In genomic region chr12:8673974-8674306, GRCm38 (mm10) we compare ENCODE assay signal across 8 mouse cellular contexts. TPM values are rescaled to one million over a fixed set of nuclear protein-coding genes. Genes with fewer than 3 reads are reported as not detected.
A peak's percentile ranks its signal among the peaks of the same experiment; 100 is the strongest.
DNase-seq lines count a peak whose midpoint lies in the region; ATAC-seq lines count a peak whose summit lies in the region.

TSS of gene Pum2 (plus strand) at chr12:8674134.

- H3K36me3 ChIP-seq in forebrain, embryonic 11.5 days (ENCODE audit: control insufficient read depth, insufficient read depth, low read length) = no peaks in the 10 kb centered on the region
- H3K36me3 ChIP-seq in heart, embryonic 16.5 days (ENCODE audit: control insufficient read depth, insufficient read depth) = no peaks in the 10 kb centered on the region
- H3K36me3 ChIP-seq in liver, embryonic 15.5 days (replicated peaks) = peaks cover 9% of the 10 kb centered on the region; the same call in 1 of the 2 replicates
- no peaks in the 10 kb centered on the region for H3K36me3 ChIP-seq in neural tube, embryonic 12.5 days

- H3K27ac ChIP-seq in forebrain, embryonic 11.5 days (ENCODE audit: low read depth, low read length) = peak within 1 kb of the TSS; percentile 98
- H3K27ac ChIP-seq in heart, embryonic 16.5 days (ENCODE audit: low read length) = peak within 1 kb of the TSS; percentile 99
- peak within 1 kb of the TSS; percentile 96 for H3K27ac ChIP-seq in liver, embryonic 15.5 days (replicated peaks)
- H3K27ac ChIP-seq in neural tube, embryonic 12.5 days = peak within 1 kb of the TSS; percentile 98

- DNase-seq in CD8-positive naive resting alpha-beta T cell, adult 2 months (ENCODE audit: low read depth in 2 of 2, low spot score in 2 of 2) = peak; percentile 88 to 89
- peak; percentile 73 for DNase-seq in c-Kit-positive CD71-negative TER-119-negative erythroid progenitor cells, embryonic 14.5 days (ENCODE audit: low read depth)
- peak; percentile 98 for DNase-seq in forebrain, embryonic 11.5 days (ENCODE audit: low spot score)
- peak; percentile 93 to 95 for DNase-seq in kidney, postnatal 36 days
- DNase-seq in telencephalon, adult 2 months (ENCODE audit: low read depth, low spot score) = peak; percentile 64

- no peaks in the 10 kb centered on the region for H3K9me3 ChIP-seq in forebrain, embryonic 11.5 days (ENCODE audit: control insufficient read depth, low read length)
- H3K9me3 ChIP-seq in heart, embryonic 16.5 days (replicated peaks; ENCODE audit: control insufficient read depth, low read length) = peaks cover 7% of the 10 kb centered on the region; the same call in 1 of the 2 replicates
- no peaks in the 10 kb centered on the region for H3K9me3 ChIP-seq in liver, embryonic 15.5 days (replicated peaks)
- no peaks in the 10 kb centered on the region for H3K9me3 ChIP-seq in neural tube, embryonic 12.5 days

- peaks cover 12% of the 10 kb centered on the region for H3K4me1 ChIP-seq in forebrain, embryonic 11.5 days (replicated peaks; ENCODE audit: control insufficient read depth, insufficient read depth, low read length)
- H3K4me1 ChIP-seq in heart, embryonic 16.5 days (ENCODE audit: control insufficient read depth, insufficient read depth, low read length) = peaks cover 35% of the 10 kb centered on the region
- H3K4me1 ChIP-seq in liver, embryonic 15.5 days (replicated peaks) = peaks cover 25% of the 10 kb centered on the region
- peaks cover 13% of the 10 kb centered on the region for H3K4me1 ChIP-seq in neural tube, embryonic 12.5 days

- peak; percentile 93 for ATAC-seq in forebrain, embryonic 11.5 days (replicated peaks; ENCODE audit: low FRiP score)
- ATAC-seq in heart, embryonic 16.5 days (replicated peaks; ENCODE audit: extremely low read depth, insufficient read depth, low FRiP score) = peak; percentile 95
- ATAC-seq in liver, embryonic 15.5 days (ENCODE audit: insufficient read depth) = peak; percentile 95
- ATAC-seq in neural tube, embryonic 12.5 days (ENCODE audit: low FRiP score, low read depth) = peak; percentile 96

- peak within 1 kb of the TSS; percentile 60 for H3K4me2 ChIP-seq in forebrain, embryonic 11.5 days (ENCODE audit: low read depth, low read length, severe bottlenecking)
- H3K4me2 ChIP-seq in heart, embryonic 16.5 days (ENCODE audit: low read depth, low read length) = peak within 1 kb of the TSS; percentile 79
- H3K4me2 ChIP-seq in liver, embryonic 15.5 days = peak within 1 kb of the TSS; percentile 90
- H3K4me2 ChIP-seq in neural tube, embryonic 12.5 days (replicated peaks) = peak within 1 kb of the TSS; percentile 69

- H3K9ac ChIP-seq in forebrain, embryonic 11.5 days (ENCODE audit: low read length) = peak within 1 kb of the TSS; percentile 99
- H3K9ac ChIP-seq in heart, embryonic 16.5 days (ENCODE audit: low read length) = peak within 1 kb of the TSS; percentile 100
- H3K9ac ChIP-seq in liver, embryonic 15.5 days = peak within 1 kb of the TSS; percentile 99
- peak within 1 kb of the TSS; percentile 99 for H3K9ac ChIP-seq in neural tube, embryonic 12.5 days

- 1% methylated on average over 29 of the region's 41 CpGs for WGBS in forebrain, embryonic 11.5 days
- WGBS in heart, embryonic 16.5 days = 0% methylated on average over 26 of the region's 41 CpGs
- under 1% methylated on average over 30 of the region's 41 CpGs for WGBS in liver, embryonic 15.5 days (ENCODE audit: insufficient replicate concordance)
- under 1% methylated on average over 30 of the region's 41 CpGs for WGBS in neural tube, embryonic 12.5 days

- H3K4me3 ChIP-seq in forebrain, embryonic 11.5 days (ENCODE audit: low read depth, low read length) = peak within 1 kb of the TSS; percentile 95
- peak within 1 kb of the TSS; percentile 97 for H3K4me3 ChIP-seq in heart, embryonic 16.5 days (ENCODE audit: low read length)
- peak within 1 kb of the TSS; percentile 96 for H3K4me3 ChIP-seq in liver, embryonic 15.5 days (replicated peaks)
- H3K4me3 ChIP-seq in neural tube, embryonic 12.5 days = peak within 1 kb of the TSS; percentile 91

- H3K27me3 ChIP-seq in forebrain, embryonic 11.5 days (ENCODE audit: control insufficient read depth, insufficient read depth, low read length) = no peaks in the 10 kb centered on the region
- H3K27me3 ChIP-seq in heart, embryonic 16.5 days (ENCODE audit: control insufficient read depth, insufficient read depth, low read length) = no peaks in the 10 kb centered on the region
- H3K27me3 ChIP-seq in liver, embryonic 15.5 days = no peaks in the 10 kb centered on the region
- no peaks in the 10 kb centered on the region for H3K27me3 ChIP-seq in neural tube, embryonic 12.5 days (replicated peaks)

RNA-seq across cellular contexts. Expression of gene Pum2, which starts in this region (rescaled TPM):
- polyA plus RNA-seq in forebrain, embryonic 11.5 days (2014; fragmentation: Nextera tagmentation; extraction: Ambion mirVana) = 101 and 106 TPM in 2 replicates
- 26.2 and 27.9 TPM in 2 replicates for polyA plus RNA-seq in heart, embryonic 16.5 days (2015; fragmentation: Nextera tagmentation; extraction: Ambion mirVana)
- polyA plus RNA-seq in liver, embryonic 15.5 days (2015; fragmentation: Nextera tagmentation; extraction: Ambion mirVana) = 14.1 and 14.8 TPM in 2 replicates
- polyA plus RNA-seq in neural tube, embryonic 12.5 days (2016; fragmentation: Nextera tagmentation; extraction: Ambion mirVana) = 53.0 and 55.5 TPM in 2 replicates

Comparison
In these comparisons a context has a peak if more than half of its experiments do, and no peak if none do; other contexts are left out.
1. Peak in every context shown above with its lines: DNase-seq, ATAC-seq, H3K4me3 ChIP-seq and H3K27ac ChIP-seq.